Mouse (Mus musculus) naive thymus-derived CD4-positive, alpha-beta T cell, adult 2 months (primary cell): ENCODE data around the gene Alyref.
"Not testable (repeated sequence)": the region's sequence is repeated elsewhere in the genome, so short reads cannot be mapped to it uniquely, and the experiment has no call there.

Experiments
- DNase-seq: peaks from one replicate; pipeline ENCODE4 v3.0.0-alpha.2; 2011; ENCODE audit warnings: low read depth

Alyref gene

DNA sequence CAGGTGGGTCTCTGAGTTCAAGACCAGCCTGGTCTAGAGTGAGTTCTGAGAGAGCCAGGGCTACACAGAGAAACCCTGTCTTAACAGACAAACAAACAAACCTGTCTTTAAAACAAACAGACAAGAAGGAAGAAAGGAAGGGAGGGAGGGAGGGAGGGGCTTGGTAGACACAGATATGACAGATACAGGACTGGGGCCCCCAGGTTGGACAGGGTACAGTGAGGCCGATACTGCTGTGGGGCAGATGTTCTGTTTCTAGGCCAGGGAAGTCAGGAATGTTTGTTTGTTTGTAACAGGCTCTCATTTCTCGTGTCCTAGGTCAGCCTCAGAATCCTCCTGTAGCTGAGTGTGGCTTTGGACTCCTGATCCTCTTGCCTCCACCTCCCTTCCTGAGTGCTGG, 5.4 kb upstream of the Alyref start:
- no peak for DNase-seq

DNA sequence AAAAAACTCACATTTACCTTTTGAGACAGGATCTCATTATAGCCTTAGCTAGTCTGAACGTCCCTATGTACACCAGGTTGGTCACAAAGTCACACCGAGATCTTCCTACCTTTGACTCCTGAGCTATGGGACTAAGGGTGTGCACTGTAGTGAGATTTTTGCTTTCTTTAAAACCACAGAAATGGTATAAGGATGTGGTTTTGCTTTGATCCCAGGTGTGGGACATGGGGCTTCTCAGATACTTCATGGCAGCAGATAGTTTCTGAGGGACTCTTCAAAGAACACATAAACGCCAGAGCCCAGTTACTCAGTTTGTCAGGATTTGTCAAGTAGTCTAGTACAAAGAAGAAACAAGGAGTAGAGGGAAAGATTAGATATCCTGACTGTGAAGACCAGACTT, 2.6 kb upstream of the Alyref start:
- peak; percentile 84 for DNase-seq

GRCm38 (mm10) chr11:120598990-120599549, 905 bp upstream of the Alyref start:
- no peak for DNase-seq

DNA sequence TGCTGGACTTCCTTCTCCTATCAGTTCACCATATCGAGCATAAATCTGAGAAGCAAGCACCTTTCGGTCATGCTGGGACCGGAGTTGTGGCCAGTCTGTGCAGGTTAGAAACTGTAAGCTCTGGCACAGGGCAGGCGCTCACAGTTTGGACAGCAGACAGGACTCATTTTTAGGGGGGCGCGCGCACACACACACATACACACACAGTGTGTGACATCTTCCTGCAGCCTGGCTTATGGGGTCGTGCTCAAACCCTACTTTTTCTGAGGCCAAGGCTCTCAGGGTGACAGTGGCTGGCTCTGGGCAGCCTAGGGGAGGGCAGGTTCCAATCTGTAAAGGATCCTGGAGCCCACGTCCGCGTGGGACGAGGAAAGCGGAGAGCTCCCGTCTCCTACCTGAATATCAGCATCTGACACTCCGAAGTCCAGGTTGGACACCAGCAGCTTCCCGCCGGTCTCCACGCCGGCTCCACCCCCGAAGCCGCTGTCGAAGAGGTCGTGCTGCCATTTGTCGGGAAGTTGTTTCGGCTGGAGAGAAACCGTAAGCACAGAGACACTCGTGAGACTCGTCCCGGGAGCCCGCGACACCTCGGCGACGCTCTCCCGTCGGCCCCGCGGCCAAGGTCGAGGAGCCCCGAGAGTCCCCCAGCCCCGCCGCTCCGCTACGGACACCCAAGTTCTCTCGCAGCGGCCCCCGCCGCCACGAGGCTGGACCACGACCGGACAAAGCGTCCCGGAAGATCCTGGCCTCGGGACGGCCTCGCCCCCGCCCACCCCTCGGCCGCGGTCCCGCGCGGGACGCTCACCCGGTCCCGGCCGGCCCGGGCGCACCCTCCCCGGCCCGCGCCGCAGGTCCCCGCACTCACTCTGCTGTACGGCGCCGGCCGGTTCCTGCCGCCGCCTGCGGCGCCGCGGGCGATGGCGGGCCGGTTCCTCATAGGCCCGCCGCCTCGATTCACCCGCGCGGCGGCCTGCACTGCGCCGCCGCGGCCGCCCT, 627 bp downstream of the Alyref start:
- peak; percentile 49 for DNase-seq

DNA sequence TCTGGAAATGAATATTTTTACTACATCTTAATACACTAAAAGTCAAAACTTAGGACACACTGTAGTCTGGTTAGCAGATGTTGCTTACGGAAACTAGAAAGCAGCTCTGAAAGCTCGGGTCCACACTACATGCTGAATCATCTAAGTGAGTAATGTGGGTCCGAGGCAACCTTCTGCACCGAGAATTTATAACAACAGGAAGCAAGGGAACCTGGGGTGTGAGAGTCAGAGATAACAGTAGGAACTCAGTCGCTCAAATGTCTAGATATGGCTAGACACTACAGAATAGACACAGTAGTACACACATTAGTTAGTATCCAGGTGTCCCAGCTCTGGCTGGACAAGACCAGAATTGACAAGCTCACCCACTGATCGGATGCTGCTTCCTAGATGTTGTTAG, 9.6 kb downstream of the Alyref start:
- DNase-seq = no peak

GRCm38 (mm10) chr11:120583937-120584336, 14.2 kb downstream of the Alyref start:
- no peak for DNase-seq

GRCm38 (mm10) chr11:120582982-120583293, 15.2 kb downstream of the Alyref start:
- DNase-seq = not testable (repeated sequence)

DNA sequence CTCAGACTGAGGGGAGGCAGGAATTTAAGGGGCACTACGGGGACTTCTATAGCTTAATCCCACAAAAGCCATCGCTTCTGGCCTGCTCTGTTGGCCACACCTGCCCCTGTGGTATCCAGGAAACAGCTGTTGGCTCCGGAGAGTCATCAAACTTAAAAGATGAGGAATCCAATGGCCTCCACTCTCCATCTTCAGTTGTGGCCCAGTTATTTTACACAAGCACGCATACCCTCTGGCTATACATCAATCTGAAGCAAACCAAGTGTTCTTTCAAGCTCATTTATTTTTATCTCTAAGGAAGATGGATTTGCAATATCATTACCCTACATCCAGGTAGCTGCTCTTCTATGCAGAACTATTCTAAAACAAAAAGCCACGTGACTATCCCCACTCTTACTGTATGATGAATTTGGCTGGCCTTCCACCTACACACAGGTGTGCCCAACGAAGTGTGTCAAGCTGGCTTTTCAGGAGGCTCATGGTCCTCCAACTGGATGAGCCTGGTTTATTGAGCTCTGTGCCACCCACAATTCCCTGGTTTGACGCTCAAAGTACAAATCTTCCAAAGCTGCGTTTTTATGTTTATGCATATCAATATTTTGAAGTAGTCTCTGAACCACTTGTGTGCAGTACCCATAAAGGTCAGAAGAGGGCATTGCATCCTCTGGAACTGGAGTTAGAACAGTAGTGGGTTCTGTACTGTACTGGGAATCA, 15.7 kb downstream of the Alyref start:
- DNase-seq = peak; percentile 84

- peak; percentile 93 for DNase-seq
Measured at GRCm38 (mm10) chr11:120581490-120582267, 16.5 kb downstream of the Alyref start, which contains the start of gene Arhgdia. Arhgdia (minus strand) TSS chr11:120581624.

DNA sequence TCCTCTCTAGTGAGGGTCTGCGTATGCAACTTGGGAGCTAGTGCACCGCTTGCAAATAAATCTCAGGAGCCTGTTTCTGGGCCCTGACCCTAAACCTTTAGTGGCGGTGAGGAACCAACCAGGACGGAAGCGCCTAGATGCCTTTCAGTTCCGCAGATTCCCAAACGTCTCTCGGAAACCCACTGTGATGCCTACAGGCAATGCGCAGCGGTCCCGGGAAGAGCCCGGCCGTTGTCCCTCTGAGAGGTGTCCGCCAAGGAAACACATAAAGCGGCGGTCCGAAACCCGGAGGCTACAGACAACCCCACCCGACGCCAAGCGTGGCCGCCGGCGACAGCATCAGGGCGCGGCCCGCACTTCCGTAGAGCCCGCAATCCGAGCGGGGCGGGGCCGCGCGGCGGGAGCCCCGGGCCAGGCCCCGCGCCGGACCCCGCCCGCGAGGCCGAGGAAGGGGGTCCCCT, 17.3 kb downstream of the Alyref start:
- DNase-seq = peak; percentile 59

DNA sequence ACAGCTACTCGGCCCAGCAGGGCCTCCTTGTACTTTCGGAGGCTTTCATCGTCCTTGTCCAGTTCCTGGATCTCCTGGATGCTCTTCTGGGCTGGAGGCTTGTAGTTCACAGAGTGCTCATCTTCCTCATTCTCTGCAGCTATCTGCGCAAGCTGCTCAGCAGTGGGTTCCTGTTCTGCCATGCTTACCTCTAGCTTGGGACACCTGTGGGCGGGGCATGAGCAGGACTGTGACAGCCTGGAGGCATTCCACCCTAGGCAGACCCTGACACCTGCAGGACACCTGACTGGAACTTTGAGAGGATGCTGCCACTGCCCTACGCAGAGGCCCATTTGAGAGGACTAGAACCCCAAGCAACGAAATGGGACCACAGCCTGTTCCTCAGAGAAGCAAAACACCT, 18.0 kb downstream of the Alyref start:
- no peak for DNase-seq

GRCm38 (mm10) chr11:120579316-120580107, 18.7 kb downstream of the Alyref start:
- peak; percentile 89 for DNase-seq

- DNase-seq = no peak
Measured at GRCm38 (mm10) chr11:120578694-120579243, 19.4 kb downstream of the Alyref start.

DNA sequence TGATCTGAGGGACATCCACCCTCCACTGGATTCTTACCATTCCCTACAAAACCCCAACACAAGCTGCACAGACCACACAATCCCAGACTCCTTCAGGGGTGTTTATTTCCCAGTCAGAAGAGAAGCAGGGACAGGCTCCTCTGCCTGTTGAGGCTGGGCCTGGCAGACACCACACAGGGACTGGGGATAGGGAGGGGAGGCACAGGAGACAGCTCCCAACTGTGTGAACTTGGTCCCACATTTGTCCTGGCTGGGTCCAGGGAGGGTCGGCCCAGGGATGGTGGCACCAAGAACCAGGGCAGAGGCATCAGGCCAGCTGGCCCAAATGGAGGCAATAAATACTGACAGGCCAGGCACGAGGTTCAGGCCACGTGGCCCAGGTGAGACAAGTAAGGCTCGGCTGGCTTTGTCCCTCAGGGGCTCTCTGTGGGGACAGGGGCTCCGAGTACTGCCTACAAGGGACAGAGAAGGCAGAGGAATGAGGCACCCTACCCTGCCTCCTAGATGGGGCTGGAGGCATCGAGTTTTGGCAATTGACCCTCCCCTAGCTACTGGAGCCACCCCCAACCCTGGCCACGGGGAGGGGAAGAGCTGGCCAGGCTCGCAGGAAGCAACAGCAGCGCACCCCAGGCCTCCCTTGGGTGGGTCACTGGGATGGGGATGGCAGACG, 20.0 kb downstream of the Alyref start:
- peak; percentile 27 for DNase-seq

DNA sequence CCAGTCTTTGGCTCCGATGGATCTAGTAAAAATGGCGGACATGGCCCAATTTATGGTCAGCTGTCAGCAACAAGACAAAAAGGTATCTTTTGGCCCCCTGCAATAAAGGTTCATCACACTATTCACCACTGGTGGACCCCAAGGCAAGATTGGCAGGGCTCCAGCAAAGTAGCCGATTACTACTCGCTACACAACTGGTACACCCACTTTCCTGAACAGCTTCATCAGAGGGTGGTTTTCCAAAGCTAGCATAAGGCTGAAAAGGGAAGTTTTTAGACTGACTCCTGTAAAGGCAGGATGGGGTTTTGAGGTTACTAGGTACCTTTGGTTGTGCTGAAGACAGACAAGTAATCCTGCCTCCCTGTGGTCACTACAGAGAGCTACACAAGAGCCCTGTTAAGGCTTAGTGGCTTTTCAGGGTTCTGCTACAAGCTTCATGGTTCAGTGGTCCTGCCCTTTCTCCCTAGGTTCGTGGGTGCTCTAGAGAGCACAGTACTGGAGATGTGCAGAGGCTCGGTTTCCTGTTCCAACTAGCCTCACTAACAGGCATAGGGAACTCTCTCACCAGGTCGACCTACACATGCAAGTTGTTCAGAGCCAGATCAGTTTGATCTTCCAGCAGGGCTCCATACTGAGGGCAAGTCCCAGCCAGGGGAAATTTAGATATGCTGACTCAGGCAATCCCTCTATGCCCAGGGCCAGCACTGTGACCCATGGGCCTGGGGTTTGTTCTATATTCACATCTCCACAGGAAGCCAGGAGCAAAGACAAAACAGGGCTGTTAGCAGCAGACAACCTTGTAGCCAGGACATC, 20.7 kb downstream of the Alyref start:
- DNase-seq = peak; percentile 72

DNA sequence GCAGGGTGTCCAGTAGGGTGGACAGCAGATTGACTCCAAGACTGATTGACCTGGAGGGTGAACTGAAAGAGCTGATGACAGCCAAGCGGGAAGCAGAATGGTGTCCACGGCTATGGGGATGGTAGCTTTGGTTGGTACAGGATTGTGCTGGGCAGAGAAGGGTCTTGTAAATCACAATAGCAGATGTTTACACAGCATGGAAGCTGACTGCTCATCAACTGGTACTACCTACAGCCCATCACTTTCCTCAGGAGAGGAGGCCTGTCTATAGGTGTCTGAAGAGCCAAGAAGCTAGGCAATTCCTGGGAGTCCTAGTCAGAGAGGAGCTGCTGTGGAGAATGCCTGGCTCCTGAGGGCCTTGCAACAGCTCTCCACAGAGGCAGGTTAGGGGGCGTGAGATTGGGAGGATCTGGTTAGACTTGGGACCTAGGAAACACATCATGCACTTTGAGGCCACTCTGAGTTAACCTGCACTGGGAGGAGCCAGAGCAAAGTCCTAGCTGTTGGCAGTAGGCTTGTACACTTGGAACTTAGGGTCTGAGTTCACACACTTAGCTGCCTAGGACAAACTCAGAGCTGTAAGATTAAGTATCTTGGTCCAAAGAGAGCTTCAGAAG, 21.7 kb downstream of the Alyref start:
- DNase-seq = peak; percentile 30

DNA sequence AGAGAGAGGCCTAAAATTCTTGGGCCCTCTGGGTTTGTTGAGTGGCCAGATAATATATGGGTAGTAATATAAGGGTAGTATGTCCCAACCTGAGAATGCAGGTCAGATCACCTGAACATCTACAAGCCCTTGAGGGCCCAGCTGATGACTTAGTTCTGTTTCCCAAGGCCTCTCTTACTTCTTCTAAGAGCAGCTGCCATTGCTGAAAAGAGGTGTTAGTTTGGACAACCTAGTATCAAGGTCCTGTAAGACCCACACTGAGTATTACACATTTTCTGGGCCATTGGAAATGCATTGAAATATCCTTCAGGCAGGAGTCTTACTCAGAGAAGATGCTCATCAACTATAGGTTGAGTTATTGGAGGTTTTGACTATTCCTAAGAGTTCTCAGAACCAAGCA, 22.2 kb downstream of the Alyref start:
- DNase-seq = no peak

- DNase-seq = no peak
Measured at GRCm38 (mm10) chr11:120575046-120575445, 23.1 kb downstream of the Alyref start.

DNA sequence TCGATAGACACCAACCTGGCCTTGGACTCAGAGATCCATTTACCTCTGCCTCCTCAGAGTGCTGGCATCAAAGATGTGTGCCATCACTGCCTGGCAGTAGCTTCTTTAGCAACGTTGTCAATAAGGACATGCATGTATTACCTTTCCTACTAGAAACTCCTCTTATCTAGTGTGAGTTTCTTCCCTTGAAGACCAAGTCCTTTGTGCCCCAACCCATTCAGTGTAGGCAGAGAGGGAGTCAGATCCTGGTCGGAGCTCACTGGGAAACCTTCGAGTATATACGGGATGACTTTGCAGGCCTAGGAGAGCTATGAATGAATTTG, 23.9 kb downstream of the Alyref start:
- DNase-seq = no peak
